Mouse (Mus musculus): Measurements from ENCODE around the gene Zfp57.

DNA sequence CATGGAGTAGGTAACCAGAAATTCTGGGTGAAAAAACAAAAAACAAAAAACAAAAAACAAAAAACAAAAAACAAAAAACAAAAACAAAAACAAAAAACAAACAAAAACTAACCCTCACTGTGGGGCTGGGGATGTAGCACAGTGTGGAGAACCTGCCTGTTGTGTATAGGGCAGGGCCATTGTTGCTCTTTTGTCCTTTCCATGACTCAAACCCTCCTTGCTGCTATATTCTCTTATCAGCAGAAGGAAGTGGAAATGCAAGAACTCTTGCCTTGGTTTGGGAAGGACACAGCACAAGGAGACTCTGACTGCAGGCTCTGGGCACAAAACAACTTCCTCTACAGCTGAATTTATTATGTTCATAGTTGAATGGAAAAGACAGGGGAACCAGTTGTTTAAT is 15.4 kb downstream of the Zfp57 start:
- TF ChIP-seq CTCF (IDR thresholded peaks at IDR 0.05; ENCODE audit: control insufficient read depth, insufficient read depth, low read length): no peak
- no peak for TF ChIP-seq POLR2A (IDR thresholded peaks at IDR 0.05; ENCODE audit: borderline replicate concordance, control insufficient read depth, low read depth, low read length)
